Mouse (Mus musculus) hindbrain, embryonic 11.5 days (tissue): ENCODE data around the gene Kctd6. TPM values are rescaled to one million over a fixed set of nuclear protein-coding genes. Genes with fewer than 3 reads are reported as not detected.
A peak's percentile ranks its signal among the peaks of the same experiment; 100 is the strongest.
"Not testable (repeated sequence)": the region's sequence is repeated elsewhere in the genome, so short reads cannot be mapped to it uniquely, and the experiment has no call there.

Source experiments
- ATAC-seq: fragments of 200-750 bp; cut with Nextera tagmentation; 2 replicates; pipeline ENCODE4 v1.8.0; 2017; ENCODE audit warnings: mild to moderate bottlenecking, moderate TSS enrichment, moderate library complexity; ENCODE audit not compliant: low FRiP score
- DNase-seq: peaks from one replicate; pipeline ENCODE4 v3.0.0-alpha.2; 2015; ENCODE audit warnings: low spot score
- H3K27ac ChIP-seq: fragments of 300-500 bp; sonication (generic); 2 replicates; pipeline ENCODE4 v1.5.1; 2014; ENCODE audit warnings: mild to moderate bottlenecking, low read depth, low read length
- H3K27me3 ChIP-seq: fragments of 300-500 bp; sonication (generic); 2 replicates; pipeline ENCODE4 v1.6.1; 2014; ENCODE audit warnings: mild to moderate bottlenecking, low read length, moderate library complexity, mixed read lengths; ENCODE audit not compliant: control insufficient read depth, insufficient read depth
- H3K36me3 ChIP-seq: fragments of 300-500 bp; sonication (generic); 2 replicates; pipeline ENCODE4 v1.6.1; 2014; ENCODE audit warnings: mild to moderate bottlenecking, low read length, moderate library complexity, mixed read lengths; ENCODE audit not compliant: control insufficient read depth, insufficient read depth
- H3K4me1 ChIP-seq: fragments of 300-500 bp; sonication (generic); replicated peaks from 2 replicates; pipeline ENCODE4 v1.6.1; 2014; ENCODE audit warnings: low read length, mixed read lengths; ENCODE audit not compliant: control insufficient read depth, insufficient read depth
- H3K4me2 ChIP-seq: fragments of 300-500 bp; sonication (generic); replicated peaks from 2 replicates; pipeline ENCODE4 v1.6.1; 2014; ENCODE audit warnings: mild to moderate bottlenecking, low read depth, low read length
- H3K4me3 ChIP-seq: fragments of 300-500 bp; sonication (generic); 2 replicates; pipeline ENCODE4 v1.5.1; 2014; ENCODE audit warnings: low read depth, low read length
- H3K9ac ChIP-seq: fragments of 300-500 bp; sonication (generic); 2 replicates; pipeline ENCODE4 v1.6.1; 2014; ENCODE audit warnings: low read depth, low read length
- H3K9me3 ChIP-seq: fragments of 300-500 bp; sonication (generic); 2 replicates; pipeline ENCODE4 v1.6.1; 2016; ENCODE audit warnings: low read length; ENCODE audit not compliant: control insufficient read depth
- WGBS: fragments of 180-500 bp; shearing (Covaris S2); extraction: QIAGEN DNeasy Blood & Tissue Kit; methylation state at CpG from one replicate; pipeline ENCODE4 v1.1.7; 2014; 5-methylcytosine and 5-hydroxymethylcytosine counted together
- polyA plus RNA-seq: library from polyadenylated mRNA; unstranded; fragments of >200 nt; fragmentation: Nextera tagmentation; extraction: Ambion mirVana; gene quantifications from 2 replicates; pipeline ENCODE4 v1.2.1, GENCODE M21; 2014

The Kctd6 gene
- 8.2 and 11.2 TPM in 2 replicates for polyA plus RNA-seq

DNA sequence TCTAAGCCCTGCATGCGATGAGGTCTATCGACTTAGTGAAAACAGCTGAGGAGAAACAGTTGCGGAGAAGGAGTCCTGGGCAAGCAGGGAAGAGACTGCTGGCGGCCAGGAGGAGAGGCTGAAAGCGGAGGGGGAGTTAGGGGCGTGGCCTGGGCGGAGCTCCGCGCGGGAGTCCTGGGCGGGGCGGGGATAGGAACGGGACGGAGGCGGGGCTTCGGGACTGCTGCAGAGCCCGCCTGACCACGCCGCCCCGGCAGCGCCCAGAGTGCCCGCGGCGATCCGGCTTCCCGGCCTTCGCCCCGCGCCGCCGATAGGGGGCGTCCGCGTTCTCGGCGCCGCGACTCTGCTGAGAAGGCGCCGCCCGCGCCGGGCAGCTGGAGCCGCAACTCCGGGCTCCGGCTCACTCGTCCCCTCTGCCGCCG lies at the start of gene Kctd6:
Gene Kctd6 (plus strand): TSS at position 338 of the 422 bp plus-strand sequence.
- Histone ChIP-seq H3K4me1 (no peaks in the 10 kb centered on the region), H3K27me3 (peaks cover 12% of the 10 kb centered on the region; the same call in 1 of the 2 replicates), H3K4me3 (peak within 1 kb of the TSS; percentile 56), H3K4me2 (peak within 1 kb of the TSS; percentile 67), H3K9ac (peak within 1 kb of the TSS; percentile 88), H3K9me3 (no peaks in the 10 kb centered on the region), H3K27ac (peak within 1 kb of the TSS; percentile 72; the same call in 1 of the 2 replicates), H3K36me3 (no peaks in the 10 kb centered on the region)
- DNase-seq (peak; percentile 98), ATAC-seq (peak; percentile 96)
- under 1% methylated on average over 32 of the region's 49 CpGs for WGBS

DNA sequence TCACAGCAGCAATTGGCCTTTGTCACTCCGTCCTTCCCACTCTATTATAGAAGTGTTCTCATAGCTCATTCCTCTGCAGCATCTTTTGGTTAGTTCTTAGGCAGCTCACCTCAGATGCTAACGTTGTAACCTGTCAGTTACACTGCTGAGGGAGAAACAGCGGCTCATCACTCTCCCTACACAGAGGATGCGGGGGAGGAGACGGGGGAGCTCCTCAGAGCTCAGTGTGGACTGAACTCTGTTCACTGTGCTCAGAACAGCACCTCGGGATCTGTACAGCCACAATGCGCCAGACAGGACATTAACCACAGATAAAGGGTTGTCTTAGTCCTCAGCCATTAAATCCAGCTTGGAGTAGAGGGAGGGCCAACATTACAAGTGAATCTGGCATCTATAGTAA lies 49.5 kb upstream of the Kctd6 start:
- Histone ChIP-seq H3K27ac (no peak overlapping the region), H3K4me2 (no peak overlapping the region), H3K9me3 (no peaks in the 10 kb centered on the region), H3K4me1 (no peaks in the 10 kb centered on the region), H3K36me3 (peaks cover 8% of the 10 kb centered on the region), H3K27me3 (no peaks in the 10 kb centered on the region), H3K9ac (no peak overlapping the region), H3K4me3 (no peak overlapping the region)
- 86% methylated on average over 7 of the region's 7 CpGs for WGBS
- ATAC-seq: no peak
- no peak for DNase-seq

DNA sequence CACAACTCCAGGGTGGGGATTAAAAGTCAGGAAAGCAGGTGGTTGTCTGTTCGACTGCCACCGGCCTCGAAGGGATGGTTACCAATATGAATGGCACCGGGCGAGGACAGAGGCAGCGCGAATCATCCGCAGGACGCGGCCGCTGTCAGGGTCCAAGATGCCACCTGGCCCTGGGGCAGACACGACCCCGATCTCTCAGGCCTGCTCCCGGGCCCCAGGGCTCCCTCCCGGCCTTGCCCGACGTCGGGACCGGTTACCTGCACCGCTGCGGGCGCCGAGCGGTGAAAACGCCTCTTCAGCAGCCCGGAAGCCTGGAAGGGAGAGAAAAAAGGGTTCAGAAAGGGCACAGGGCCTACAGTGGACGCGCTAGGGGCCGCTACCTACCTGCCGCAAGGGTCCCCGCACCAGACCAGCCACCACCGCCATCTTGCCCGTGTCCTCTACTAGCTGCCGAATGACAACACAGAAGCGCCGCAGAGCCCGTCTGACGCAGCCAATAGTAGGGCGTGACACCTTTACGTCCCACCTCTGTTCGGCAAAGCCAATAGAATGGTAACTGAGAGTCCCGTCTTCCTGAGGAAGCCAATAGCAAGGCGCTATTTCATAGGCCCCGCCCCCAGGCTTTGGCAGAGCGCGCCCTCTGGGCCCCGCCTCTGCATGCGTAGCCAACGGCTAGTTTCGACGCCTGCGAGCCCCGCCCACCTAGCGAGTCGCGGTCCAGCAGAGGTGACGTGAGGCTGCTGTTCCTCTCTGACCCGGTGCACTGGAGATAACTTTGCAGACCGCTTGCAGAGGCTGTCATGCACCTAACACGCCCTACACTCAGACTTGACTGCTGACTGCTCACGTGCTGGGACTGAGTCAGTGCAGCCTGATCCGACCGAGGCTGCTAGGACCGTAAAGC lies 41.2 kb upstream of the Kctd6 start, which contains the start of gene Pdhb:
Gene Pdhb (minus strand): TSS at position 519 of the 904 bp plus-strand sequence.
- peak within 1 kb of the TSS; percentile 54 for H3K27ac ChIP-seq
- WGBS: under 1% methylated on average over 64 of the region's 64 CpGs
- ATAC-seq: peak; percentile 100

DNA sequence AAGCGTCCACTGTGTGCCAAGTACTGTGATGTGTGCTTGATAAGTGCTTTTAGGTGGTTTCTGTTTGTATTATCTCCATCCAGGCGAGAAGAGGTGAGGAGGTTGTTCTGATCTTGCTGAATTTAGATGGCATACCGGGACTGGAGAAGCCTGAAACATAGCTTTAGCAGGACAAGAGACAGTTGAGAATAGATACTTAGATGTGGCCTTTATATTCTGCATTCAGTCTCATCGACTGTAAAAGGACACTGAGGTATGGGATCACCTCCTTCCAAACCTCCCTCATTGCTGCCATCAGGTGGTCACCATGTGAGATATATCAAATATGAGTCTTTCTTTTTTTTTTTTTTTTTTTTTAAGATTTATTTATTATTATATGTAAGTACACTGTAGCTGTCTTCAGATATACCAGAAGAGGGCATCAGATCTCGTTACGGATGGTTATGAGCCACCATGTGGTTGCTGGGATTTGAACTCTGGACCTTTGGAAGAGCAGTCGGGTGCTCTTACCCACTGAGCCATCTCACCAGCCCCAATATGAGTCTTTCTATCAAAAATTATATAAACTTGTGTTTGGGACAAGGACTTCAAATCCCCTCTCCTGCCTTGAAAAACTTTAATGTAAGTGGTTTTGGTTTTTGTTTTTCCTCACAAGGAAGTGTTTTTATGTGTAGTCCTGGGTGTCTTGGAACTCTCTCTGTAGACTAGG lies 40.2 kb upstream of the Kctd6 start:
- not testable (repeated sequence) for DNase-seq, H3K9me3 ChIP-seq, H3K4me1 ChIP-seq, H3K9ac ChIP-seq, H3K36me3 ChIP-seq, H3K27me3 ChIP-seq
- ATAC-seq: peak; percentile 6; the same call in 1 of the 2 replicates
- peak overlapping the region; percentile 76 for H3K4me3 ChIP-seq
- H3K27ac ChIP-seq: peak overlapping the region; percentile 54; the same call in 1 of the 2 replicates
- H3K4me2 ChIP-seq: peak overlapping the region; percentile 79
- WGBS: 27% methylated on average over 5 of the region's 7 CpGs

More for the DNA sequence above, 41.2 kb upstream of the Kctd6 start, which contains the start of gene Pdhb:
- Histone ChIP-seq H3K9ac (peak within 1 kb of the TSS; percentile 80), H3K9me3 (no peaks in the 10 kb centered on the region), H3K4me3 (peak within 1 kb of the TSS; percentile 76), H3K27me3 (no peaks in the 10 kb centered on the region), H3K4me2 (peak within 1 kb of the TSS; percentile 79), H3K4me1 (no peaks in the 10 kb centered on the region; the same call in 1 of the 2 replicates), H3K36me3 (peaks cover 10% of the 10 kb centered on the region)
- peak; percentile 100 for DNase-seq

DNA sequence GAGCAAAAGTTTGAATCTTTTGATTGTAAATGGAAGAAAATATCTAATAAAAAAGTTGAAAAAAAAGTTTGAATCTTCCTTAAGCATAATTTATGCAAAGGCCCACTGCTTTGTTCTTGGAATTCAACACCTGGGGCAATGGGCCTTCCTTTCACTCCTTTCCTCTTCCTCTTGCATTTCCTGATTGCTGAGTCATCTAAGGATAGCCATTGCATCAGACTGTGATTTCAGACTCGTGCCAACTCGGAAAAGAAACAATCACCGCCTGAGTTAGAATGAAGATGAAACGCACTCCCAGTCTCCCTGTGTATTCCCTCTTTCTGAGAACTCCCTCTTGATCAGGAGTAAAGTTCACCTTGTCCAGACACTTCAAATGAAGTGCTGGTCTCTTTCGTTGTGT lies 39.3 kb upstream of the Kctd6 start:
- no peaks in the 10 kb centered on the region for H3K27me3 ChIP-seq
- no peak overlapping the region for H3K4me3 ChIP-seq
- no peak overlapping the region for H3K4me2 ChIP-seq
- H3K9ac ChIP-seq: no peak overlapping the region
- no peaks in the 10 kb centered on the region; the same call in 1 of the 2 replicates for H3K4me1 ChIP-seq
- H3K27ac ChIP-seq: no peak overlapping the region
- DNase-seq (no peak), ATAC-seq (no peak)
- H3K9me3 ChIP-seq: no peaks in the 10 kb centered on the region
- H3K36me3 ChIP-seq: 0 out of 2 replicates have a peak, but pooled peaks cover 2% of the 10 kb centered on the region
- WGBS: 90% methylated on average over 5 of the region's 5 CpGs

- ATAC-seq (no peak), DNase-seq (peak; percentile 17)
- Histone ChIP-seq H3K27me3 (no peaks in the 10 kb centered on the region), H3K36me3 (no peaks in the 10 kb centered on the region), H3K4me2 (no peak overlapping the region), H3K9me3 (no peaks in the 10 kb centered on the region), H3K4me3 (no peak overlapping the region), H3K27ac (no peak overlapping the region), H3K9ac (no peak overlapping the region), H3K4me1 (no peaks in the 10 kb centered on the region; the same call in 1 of the 2 replicates)
- 53% methylated on average over 5 of the region's 5 CpGs for WGBS
Observed at GRCm38 (mm10) chr14:8176251-8176650, 37.7 kb upstream of the Kctd6 start.

DNA sequence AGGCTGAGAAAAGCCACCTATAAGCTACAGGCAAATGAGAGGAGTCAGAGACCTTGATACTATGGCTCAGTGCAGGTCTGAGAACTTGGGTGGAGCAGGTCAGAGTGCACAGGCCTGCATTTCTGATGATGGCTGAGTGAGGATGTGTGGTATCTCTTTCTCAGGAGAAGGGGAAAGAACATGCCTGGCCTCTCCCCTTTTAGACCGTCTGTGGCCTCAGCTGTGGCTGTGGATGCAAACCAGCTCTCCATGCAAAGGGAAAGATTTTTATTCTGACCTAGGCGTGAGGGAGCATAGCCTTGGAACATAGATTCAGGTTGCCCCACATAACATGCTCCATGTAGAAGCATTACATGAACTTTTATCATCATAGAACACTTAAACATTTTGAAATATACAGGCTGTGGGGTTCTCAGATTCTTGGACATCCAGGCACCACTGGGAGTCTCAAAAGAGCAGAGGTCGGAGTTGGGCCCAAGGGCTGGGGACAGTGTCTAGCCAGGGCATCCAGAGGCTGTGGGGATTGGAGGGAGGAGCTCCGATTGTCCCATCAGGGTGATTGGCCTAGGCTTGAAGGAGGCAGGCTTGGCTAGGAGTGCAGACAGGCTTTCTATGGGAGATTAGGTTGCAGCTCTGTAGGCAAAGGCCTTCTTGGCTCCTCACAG lies 33.4 kb upstream of the Kctd6 start:
- Histone ChIP-seq H3K4me2 (no peak overlapping the region), H3K27me3 (no peaks in the 10 kb centered on the region), H3K4me3 (no peak overlapping the region), H3K36me3 (no peaks in the 10 kb centered on the region), H3K27ac (no peak overlapping the region), H3K9me3 (no peaks in the 10 kb centered on the region), H3K4me1 (no peaks in the 10 kb centered on the region), H3K9ac (no peak overlapping the region)
- no peak for ATAC-seq
- no peak for DNase-seq
- 78% methylated on average over 4 of the region's 4 CpGs for WGBS

GRCm38 (mm10) chr14:8183330-8183729 lies 30.6 kb upstream of the Kctd6 start:
- Histone ChIP-seq H3K9me3 (no peaks in the 10 kb centered on the region), H3K27ac (no peak overlapping the region), H3K9ac (no peak overlapping the region), H3K36me3 (no peaks in the 10 kb centered on the region), H3K4me3 (no peak overlapping the region), H3K4me1 (no peaks in the 10 kb centered on the region), H3K4me2 (no peak overlapping the region), H3K27me3 (no peaks in the 10 kb centered on the region)
- DNase-seq (no peak), ATAC-seq (no peak)
- 63% methylated on average over 3 of the region's 3 CpGs for WGBS
